Mouse (Mus musculus) lung, embryonic 14.5 days (tissue): ENCODE measurements at regions not wholly inside any gene's neighbourhood (a gene's known extent, or its start where the extent isn't known, plus 50 kb on each side); places are given as distances from the start of the nearest gene placed in this dataset.

Source experiments
- ATAC-seq: fragments of 200-750 bp; cut with Nextera tagmentation; 2 replicates; pipeline ENCODE4 v1.8.0; 2017; ENCODE audit warnings: mild to moderate bottlenecking, moderate TSS enrichment, moderate library complexity; ENCODE audit not compliant: insufficient read depth
- DNase-seq: peaks from one replicate; pipeline ENCODE4 v3.0.0-alpha.2; 2015
- H3K27ac ChIP-seq: fragments of 300-500 bp; sonication (generic); 2 replicates; pipeline ENCODE4 v1.5.1; 2014; ENCODE audit warnings: low read depth, mild to moderate bottlenecking, moderate library complexity
- H3K27me3 ChIP-seq: fragments of 300-500 bp; sonication (generic); 2 replicates; pipeline ENCODE4 v1.6.1; 2014; ENCODE audit warnings: low read length, control low read depth; ENCODE audit not compliant: insufficient read depth
- H3K36me3 ChIP-seq: fragments of 300-500 bp; sonication (generic); 2 replicates; pipeline ENCODE4 v1.6.1; 2014; ENCODE audit warnings: control low read depth; ENCODE audit not compliant: insufficient read depth
- H3K4me1 ChIP-seq: fragments of 300-500 bp; sonication (generic); 2 replicates; pipeline ENCODE4 v1.6.1; 2014; ENCODE audit warnings: antibody characterized with exemption, control low read depth; ENCODE audit not compliant: insufficient read depth
- H3K4me2 ChIP-seq: fragments of 300-500 bp; sonication (generic); 2 replicates; pipeline ENCODE4 v1.6.1; 2014; ENCODE audit warnings: mild to moderate bottlenecking
- H3K4me3 ChIP-seq: fragments of 300-500 bp; sonication (generic); 2 replicates; pipeline ENCODE4 v1.5.1; 2014; ENCODE audit warnings: low read depth, low read length
- H3K9ac ChIP-seq: fragments of 300-500 bp; sonication (generic); 2 replicates; pipeline ENCODE4 v1.6.1; 2014
- H3K9me3 ChIP-seq: fragments of 300-500 bp; sonication (generic); 2 replicates; pipeline ENCODE4 v1.6.1; 2016; ENCODE audit warnings: low read depth, low read length, control low read depth
- CTCF ChIP-seq: IDR thresholded peaks from 2 replicates; pipeline ENCODE4 v1.5.1; 2016; ENCODE audit warnings: antibody characterized with exemption, low read depth
- WGBS: fragments of 180-500 bp; shearing (Covaris S2); extraction: QIAGEN DNeasy Blood & Tissue Kit; methylation state at CpG from one replicate; pipeline ENCODE4 v1.1.7; 2014; 5-methylcytosine and 5-hydroxymethylcytosine counted together
- microRNA counts: library from miRNA; unstranded; fragments of <30 nt; microRNA quantifications from one replicate; lab custom pipeline; 2016
- microRNA-seq: library from miRNA; unstranded; fragments of <30 nt; microRNA quantifications from one replicate; pipeline ENCODE4, GENCODE M21; 2016; ENCODE audit warnings: borderline number of aligned reads

GRCm38 (mm10) chr6:31334086-31334485 is 64.4 kb upstream of the Mkln1 start:
- DNase-seq, result no peak
- Histone ChIP-seq H3K27ac (no peak overlapping the region), H3K4me2 (no peak overlapping the region), H3K4me3 (no peak overlapping the region), H3K27me3 (no peaks in the 10 kb centered on the region), H3K4me1 (no peaks in the 10 kb centered on the region), H3K9ac (no peak overlapping the region), H3K9me3 (no peaks in the 10 kb centered on the region), H3K36me3 (no peaks in the 10 kb centered on the region)
- no peak for TF ChIP-seq CTCF
- ATAC-seq, result no peak
- 84% methylated on average over 4 of the region's 4 CpGs for WGBS

- H3K36me3 ChIP-seq, result no peaks in the 10 kb centered on the region
- no peak for TF ChIP-seq CTCF
- no peaks in the 10 kb centered on the region for H3K27me3 ChIP-seq
- H3K4me1 ChIP-seq, result no peaks in the 10 kb centered on the region
- 43% methylated on average over 13 of the region's 13 CpGs for WGBS
- H3K27ac ChIP-seq, result no peak overlapping the region
- H3K4me2 ChIP-seq, result no peak overlapping the region
- no peak overlapping the region for H3K4me3 ChIP-seq
- ATAC-seq (no peak), DNase-seq (peak; percentile 29)
- no peaks in the 10 kb centered on the region for H3K9me3 ChIP-seq
- H3K9ac ChIP-seq, result no peak overlapping the region
These were observed 59.2 kb upstream of the Mkln1 start for GRCm38 (mm10) chr6:31339122-31339947.

DNA sequence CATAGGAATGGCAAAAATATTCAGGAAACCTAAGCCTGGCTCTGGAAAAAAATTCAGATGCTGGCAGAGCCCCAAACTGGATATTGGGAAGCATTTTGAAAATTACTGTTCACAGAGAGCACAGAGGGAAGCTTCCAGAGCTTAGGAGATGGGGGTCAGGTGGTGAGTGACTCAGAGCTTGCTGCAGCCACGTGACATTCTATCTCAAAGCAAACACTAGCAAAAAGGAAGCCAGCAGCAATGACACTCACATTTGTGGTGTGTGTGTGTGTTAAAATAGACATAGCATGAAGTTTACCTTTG is 58.6 kb upstream of the Mkln1 start:
- no peak for TF ChIP-seq CTCF
- DNase-seq (peak; percentile 19), ATAC-seq (no peak; the same call in 1 of the 2 replicates)
- 6% methylated on average over 1 of the region's 1 CpGs for WGBS
- H3K9me3 ChIP-seq, result no peaks in the 10 kb centered on the region
- H3K4me3 ChIP-seq, result no peak overlapping the region
- no peaks in the 10 kb centered on the region for H3K36me3 ChIP-seq
- no peak overlapping the region for H3K27ac ChIP-seq
- no peak overlapping the region for H3K9ac ChIP-seq
- no peak overlapping the region for H3K4me2 ChIP-seq
- H3K4me1 ChIP-seq, result no peaks in the 10 kb centered on the region
- no peaks in the 10 kb centered on the region for H3K27me3 ChIP-seq

GRCm38 (mm10) chr6:31345366-31346084 is 53.0 kb upstream of the Mkln1 start:
- no peak overlapping the region for H3K27ac ChIP-seq
- H3K9ac ChIP-seq, result no peak overlapping the region
- ATAC-seq, result no peak
- no peak for DNase-seq
- no peak overlapping the region for H3K4me2 ChIP-seq
- H3K36me3 ChIP-seq, result no peaks in the 10 kb centered on the region
- no peak overlapping the region for H3K4me3 ChIP-seq
- no peaks in the 10 kb centered on the region for H3K27me3 ChIP-seq
- TF ChIP-seq CTCF, result no peak
- 62% methylated on average over 10 of the region's 10 CpGs for WGBS
- H3K9me3 ChIP-seq, result no peaks in the 10 kb centered on the region
- no peaks in the 10 kb centered on the region for H3K4me1 ChIP-seq

DNA sequence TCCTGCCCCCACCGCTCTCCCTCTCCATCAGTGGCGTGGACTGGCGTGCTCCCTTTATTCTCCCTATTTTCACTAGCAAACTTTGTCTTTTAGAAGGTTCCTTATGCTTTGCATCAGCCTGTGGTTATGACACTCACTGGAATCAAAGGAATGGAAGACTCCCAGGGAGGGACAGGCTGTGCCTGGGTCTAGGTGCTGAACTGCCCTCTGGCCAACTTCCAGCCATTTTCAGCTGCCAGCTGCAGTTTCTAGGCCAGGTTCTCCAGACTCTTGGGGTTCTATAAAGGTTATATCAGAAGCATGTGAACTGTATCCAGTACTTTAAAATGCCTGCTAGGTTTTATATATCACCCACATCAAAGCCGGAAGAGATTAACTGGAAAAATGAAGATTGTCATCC is 50.2 kb upstream of the Mkln1 start:
- Histone ChIP-seq H3K27me3 (no peaks in the 10 kb centered on the region), H3K9me3 (no peaks in the 10 kb centered on the region), H3K36me3 (no peaks in the 10 kb centered on the region), H3K4me2 (no peak overlapping the region), H3K27ac (no peak overlapping the region), H3K4me3 (no peak overlapping the region), H3K4me1 (no peaks in the 10 kb centered on the region), H3K9ac (no peak overlapping the region)
- no peak for TF ChIP-seq CTCF
- 90% methylated on average over 4 of the region's 4 CpGs for WGBS
- DNase-seq (no peak), ATAC-seq (no peak)

MicroRNAs in the stretch of these regions (microRNA counts, 519-probe panel; counts per million panel counts)
- 3,245 counts per million, percentile 63 among the panel's probes with 10 or more counts for microRNA mmu-miR-29a (lab: Ali Mortazavi, UCI)

Small RNA genes lying in the stretch of these regions (microRNA-seq; reads per million reads assigned to microRNA genes)
- gene Mir29a (127 reads per million, percentile 53 among the genes with 10 or more reads in this experiment), gene Mir29b-1 (0.95 reads per million)
